Mouse (Mus musculus) CH12.LX (cell line): ENCODE results near the gene Apba1. TPM values are rescaled to one million over a fixed set of nuclear protein-coding genes. Genes with fewer than 3 reads are reported as not detected.

Experiments
- DNase-seq: peaks from one replicate; pipeline ENCODE4 v3.0.0-alpha.2; 2013; ENCODE audit errors: extremely low read depth
- H3K27ac ChIP-seq: 2 replicates; pipeline ENCODE4 v1.5.1; 2012; ENCODE audit warnings: low read depth, mild to moderate bottlenecking, control low read depth, moderate library complexity; ENCODE audit not compliant: insufficient read depth
- H3K27me3 ChIP-seq: replicated peaks from 2 replicates; pipeline ENCODE3; 2012; ENCODE audit warnings: inconsistent platforms
- H3K36me3 ChIP-seq, 2 experiments: replicated peaks in 1 of 2; 2 replicates each; pipeline versions ENCODE3 to v1.6.1; 2012; ENCODE audit warnings: inconsistent platforms in 1 of 2, low read length in 1 of 2, mild to moderate bottlenecking in 1 of 2, mixed read lengths in 1 of 2, moderate library complexity in 1 of 2; ENCODE audit not compliant: control insufficient read depth in 1 of 2, insufficient read depth in 1 of 2
- H3K4me1 ChIP-seq, 2 experiments: 2 replicates each; pipeline ENCODE4 v1.6.1; 2012; ENCODE audit warnings: inconsistent platforms in 1 of 2, moderate library complexity in 1 of 2; ENCODE audit not compliant: insufficient read depth in 2 of 2, control insufficient read depth in 1 of 2
- H3K4me2 ChIP-seq: 2 replicates; pipeline ENCODE4 v1.6.1; 2012; ENCODE audit warnings: low read depth, mild to moderate bottlenecking, control low read depth; ENCODE audit not compliant: poor library complexity, insufficient read depth, severe bottlenecking
- H3K4me3 ChIP-seq, 3 experiments: fragments of 150-350 bp in 1 of 3; sonication (generic) in 1 of 3; replicated peaks in 1 of 3; 2 replicates each; pipeline versions ENCODE3 to v1.5.1; 2011 to 2012; ENCODE audit warnings: low read depth in 2 of 3, low read length in 2 of 3, mild to moderate bottlenecking in 2 of 3, moderate library complexity in 2 of 3, control low read depth in 1 of 3, improper control_type of control experiment in 1 of 3, inconsistent platforms in 1 of 3, mixed read lengths in 1 of 3; ENCODE audit not compliant: poor library complexity in 1 of 3
- H3K79me2 ChIP-seq: replicated peaks from 2 replicates; pipeline ENCODE4 v1.6.1; 2012; ENCODE audit warnings: mild to moderate bottlenecking, moderate library complexity; ENCODE audit not compliant: control insufficient read depth, poor library complexity, insufficient read depth, severe bottlenecking; ENCODE audit errors: extremely low read depth
- H3K9ac ChIP-seq: 2 replicates; pipeline ENCODE4 v1.6.1; 2012; ENCODE audit warnings: low read depth, mild to moderate bottlenecking, control low read depth, moderate library complexity; ENCODE audit not compliant: insufficient read depth
- H3K9me3 ChIP-seq: replicated peaks from 2 replicates; pipeline ENCODE3; 2012; ENCODE audit warnings: low read length, inconsistent platforms, mixed read lengths
- BHLHE40 ChIP-seq: IDR thresholded peaks from 2 replicates; pipeline ENCODE4 v1.6.1; 2011; ENCODE audit warnings: mild to moderate bottlenecking, low read depth, low read length, improper control_type of control experiment
- CHD1 ChIP-seq: IDR thresholded peaks from 2 replicates; pipeline ENCODE4 v1.6.1; 2012; ENCODE audit warnings: low read depth, low read length, improper control_type of control experiment, inconsistent platforms
- CHD2 ChIP-seq: IDR thresholded peaks from 2 replicates; pipeline ENCODE4 v1.6.1; 2011; ENCODE audit warnings: low read length, improper control_type of control experiment
- ELF1 ChIP-seq: IDR thresholded peaks from 2 replicates; pipeline ENCODE4 v1.6.1; 2014; ENCODE audit warnings: low read depth, mild to moderate bottlenecking, inconsistent platforms, low read length, improper control_type of control experiment
- ETS1 ChIP-seq: conservative IDR thresholded peaks from 2 replicates; pipeline ENCODE4 v1.6.1; 2012; ENCODE audit warnings: low read depth, mild to moderate bottlenecking, inconsistent platforms, low read length, improper control_type of control experiment, moderate library complexity
- HCFC1 ChIP-seq: IDR thresholded peaks from 2 replicates; pipeline ENCODE4 v1.6.1; 2012; ENCODE audit warnings: low read depth, mild to moderate bottlenecking, inconsistent platforms, low read length, improper control_type of control experiment
- MYC ChIP-seq: IDR thresholded peaks from 2 replicates; pipeline ENCODE4 v1.6.1; 2011; ENCODE audit warnings: low read depth, mild to moderate bottlenecking, improper control_type of control experiment, low read length
- NELFE ChIP-seq: IDR thresholded peaks from 2 replicates; pipeline ENCODE4 v1.6.1; 2011; ENCODE audit warnings: low read depth, low read length, improper control_type of control experiment
- POLR2A ChIP-seq: IDR thresholded peaks from 2 replicates; pipeline ENCODE4 v1.6.1; 2011; ENCODE audit warnings: low read depth, mild to moderate bottlenecking, improper control_type of control experiment, low read length
- POLR2AphosphoS2 ChIP-seq: IDR thresholded peaks from 2 replicates; pipeline ENCODE4 v1.6.1; 2011; ENCODE audit warnings: low read depth, low read length, improper control_type of control experiment
- UBTF ChIP-seq: IDR thresholded peaks from 2 replicates; pipeline ENCODE4 v1.6.1; 2012; ENCODE audit warnings: low read depth, mild to moderate bottlenecking, inconsistent platforms, low read length, improper control_type of control experiment, moderate library complexity
- USF2 ChIP-seq: conservative IDR thresholded peaks from 2 replicates; pipeline ENCODE4 v1.6.1; 2011; ENCODE audit warnings: low read depth, low read length, improper control_type of control experiment
- ZKSCAN1 ChIP-seq: IDR thresholded peaks from 2 replicates; pipeline ENCODE4 v1.6.1; 2012; ENCODE audit warnings: low read depth, inconsistent platforms, low read length, improper control_type of control experiment, borderline replicate concordance
- ZMIZ1 ChIP-seq: IDR thresholded peaks from 2 replicates; pipeline ENCODE4 v1.6.1; 2012; ENCODE audit warnings: low read depth, mild to moderate bottlenecking, inconsistent platforms, low read length, improper control_type of control experiment
- ZNF384 ChIP-seq: IDR thresholded peaks from 2 replicates; pipeline ENCODE4 v1.6.1; 2012; ENCODE audit warnings: low read depth, low read length, improper control_type of control experiment, inconsistent platforms
- dilution Hi-C: fragments of 300-500 bp; cut with MboI; formaldehyde crosslinking; loops from 2 replicates; pipeline ENCODE4 v1.14.3; 2020; ENCODE audit warnings: low sequenced_read_pairs; ENCODE audit not compliant: extremely low pct_unique_long_range_greater_than_20kb, extremely low pct_ligation_motif_present
- in situ Hi-C: fragments of 300-500 bp; cut with MboI; formaldehyde crosslinking; loops from 3 replicates; pipeline ENCODE4 v1.14.3; 2019; ENCODE audit warnings: low sequenced_read_pairs, low pct_ligation_motif_present, low pct_unique_long_range_greater_than_20kb, mixed read lengths
- polyA plus RNA-seq: library from polyadenylated mRNA; unstranded; fragments of >175 nt; gene quantifications from 2 replicates; pipeline ENCODE4 v1.2.1, GENCODE M21; 2012; ENCODE audit warnings: low read depth; ENCODE audit not compliant: insufficient read length
- total RNA-seq, 2 experiments: library from RNA; depleted of rRNA; stranded (reverse); fragments of 300-350 nt in 1 of 2; fragments of >200 nt in 1 of 2; gene quantifications; 2 replicates each; pipeline ENCODE4 v1.2.3; 2012 to 2014

Gene Apba1
- total and polyA plus RNA-seq, 3 experiments, result 0.08 to 0.24 (median 0.09) TPM

DNA sequence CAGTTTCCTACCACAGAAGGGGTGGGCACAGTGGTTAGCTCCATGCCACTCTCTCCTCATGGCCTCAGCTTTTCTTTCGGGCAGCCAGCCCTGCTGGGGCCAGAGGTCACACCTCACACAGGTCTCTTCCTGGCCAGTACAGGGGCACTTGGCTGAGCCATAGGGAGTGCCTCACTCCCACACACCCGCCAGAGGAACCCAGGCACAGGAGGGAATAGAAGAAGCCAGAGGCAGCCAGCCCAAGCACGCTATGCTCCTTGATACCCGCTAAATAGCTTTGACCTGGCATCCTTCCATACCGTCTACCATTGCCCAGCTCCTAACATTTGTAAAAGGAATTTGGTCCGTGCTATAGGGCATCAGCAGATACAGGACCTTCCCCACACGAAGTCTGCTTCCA lies 201.2 kb downstream of the Apba1 start:
- Histone ChIP-seq H3K27ac (no peak overlapping the region), H3K36me3 (no peaks in the 10 kb centered on the region), H3K9me3 (no peaks in the 10 kb centered on the region), H3K4me1 (no peaks in the 10 kb centered on the region), H3K4me2 (no peak overlapping the region), H3K79me2 (no peaks in the 10 kb centered on the region), H3K9ac (no peak overlapping the region), H3K27me3 (no peaks in the 10 kb centered on the region), H3K4me3 (no peak overlapping the region)
- TF ChIP-seq CHD1, result no peak
- TF ChIP-seq USF2, result no peak
- no peak for TF ChIP-seq POLR2A
- no peak for TF ChIP-seq UBTF
- no peak for TF ChIP-seq ZNF384
- TF ChIP-seq MYC, result no peak
- TF ChIP-seq NELFE, result no peak
- no peak for TF ChIP-seq ZKSCAN1
- TF ChIP-seq POLR2AphosphoS2, result no peak
- no peak for TF ChIP-seq BHLHE40
- no peak for TF ChIP-seq HCFC1
- no peak for DNase-seq
- dilution Hi-C loops, result no loop called here
- in situ Hi-C loops, result no loop called here

DNA sequence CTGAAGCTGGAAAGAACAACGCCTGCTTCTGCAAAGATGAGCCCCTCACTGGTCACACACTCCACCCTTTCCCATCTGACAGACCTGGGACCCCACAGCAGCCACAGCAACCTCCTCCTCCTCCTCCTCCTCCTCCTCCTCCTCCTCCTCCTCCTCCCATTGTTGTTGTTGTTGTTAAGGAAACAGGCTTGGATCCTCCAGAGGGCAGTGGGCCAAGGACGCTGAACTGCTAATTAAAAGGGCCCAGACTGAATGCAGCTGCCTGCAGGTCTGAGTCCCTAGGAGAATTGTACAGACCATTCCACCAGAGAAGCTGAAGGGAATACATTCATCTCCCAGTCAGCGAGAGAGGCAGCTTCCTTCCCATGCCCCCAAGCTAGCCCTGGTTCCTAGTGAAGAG lies 201.6 kb downstream of the Apba1 start:
- Histone ChIP-seq H3K4me1 (no peaks in the 10 kb centered on the region), H3K27ac (no peak overlapping the region), H3K27me3 (no peaks in the 10 kb centered on the region), H3K4me3 (no peak overlapping the region), H3K9me3 (no peaks in the 10 kb centered on the region), H3K9ac (no peak overlapping the region), H3K36me3 (no peaks in the 10 kb centered on the region), H3K4me2 (no peak overlapping the region), H3K79me2 (no peaks in the 10 kb centered on the region)
- TF ChIP-seq ZMIZ1 (no peak), ELF1 (no peak), BHLHE40 (no peak), NELFE (no peak)
- in situ Hi-C loops (no loop called here), dilution Hi-C loops (no loop called here)
- no peak for DNase-seq

DNA sequence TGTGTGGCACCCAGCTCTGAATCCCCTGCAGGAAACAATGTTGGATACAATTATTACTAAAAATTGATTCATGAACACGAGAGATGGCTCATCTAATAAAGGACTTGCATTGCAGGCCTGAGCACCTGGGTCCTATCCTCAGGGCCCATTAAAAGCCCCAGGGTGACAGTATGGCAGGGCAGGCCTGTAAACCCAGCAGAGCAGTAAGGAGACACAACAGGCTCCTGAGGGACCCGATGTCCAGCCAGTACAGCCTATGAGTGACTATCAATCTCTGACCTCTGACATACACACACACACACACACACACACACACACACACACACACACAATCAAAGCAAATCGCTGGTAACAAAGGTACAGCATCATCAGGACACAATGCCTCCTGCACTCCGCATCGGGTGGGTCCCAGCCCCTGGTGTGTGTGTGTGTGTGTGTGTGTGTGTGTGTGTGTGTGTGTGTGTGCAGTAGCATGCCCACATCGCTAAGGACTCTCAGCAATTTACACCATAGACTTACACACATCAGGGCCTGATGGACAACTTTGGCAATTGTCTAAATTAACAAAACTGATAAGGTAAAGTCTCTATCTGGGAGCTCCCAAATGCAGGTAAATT lies 202.3 kb downstream of the Apba1 start:
- no peak overlapping the region for H3K27ac ChIP-seq
- DNase-seq, result no peak
- no peaks in the 10 kb centered on the region for H3K36me3 ChIP-seq
- no peaks in the 10 kb centered on the region for H3K27me3 ChIP-seq
- no peaks in the 10 kb centered on the region for H3K9me3 ChIP-seq
- H3K79me2 ChIP-seq, result no peaks in the 10 kb centered on the region
- TF ChIP-seq ETS1 (no peak), CHD2 (no peak), ZMIZ1 (no peak)
- TF ChIP-seq, all 38 proteins: peak for 0
- H3K4me3 ChIP-seq, result no peak overlapping the region
- no peak overlapping the region for H3K4me2 ChIP-seq
- H3K9ac ChIP-seq, result no peak overlapping the region
- no peaks in the 10 kb centered on the region for H3K4me1 ChIP-seq
- in situ Hi-C loops (no loop called here), dilution Hi-C loops (no loop called here)
